Mouse (Mus musculus) intestine, embryonic 14.5 days (tissue): ENCODE results near the gene Psd. TPM values are rescaled to one million over a fixed set of nuclear protein-coding genes. Genes with fewer than 3 reads are reported as not detected.

Experiments
- ATAC-seq: fragments of 200-750 bp; cut with Nextera tagmentation; replicated peaks from 2 replicates; pipeline ENCODE4 v1.8.0; 2017; ENCODE audit warnings: low read depth, moderate number of reproducible peaks, moderate TSS enrichment, moderate library complexity; ENCODE audit not compliant: low FRiP score, low TSS enrichment
- DNase-seq: peaks from one replicate; pipeline ENCODE4 v3.0.0-alpha.2; 2018; ENCODE audit warnings: low spot score
- H3K27ac ChIP-seq: fragments of 300-500 bp; sonication (generic); 2 replicates; pipeline ENCODE4 v1.5.1; 2014; ENCODE audit warnings: low read depth, mild to moderate bottlenecking, control low read depth
- H3K27me3 ChIP-seq: fragments of 300-500 bp; sonication (generic); replicated peaks from 2 replicates; pipeline ENCODE4 v1.6.1; 2014; ENCODE audit warnings: low read length, control low read depth; ENCODE audit not compliant: control insufficient read depth, insufficient read depth
- H3K36me3 ChIP-seq: fragments of 300-500 bp; sonication (generic); 2 replicates; pipeline ENCODE4 v1.6.1; 2014; ENCODE audit warnings: low read length, control low read depth; ENCODE audit not compliant: control insufficient read depth, insufficient read depth
- H3K4me1 ChIP-seq: fragments of 300-500 bp; sonication (generic); replicated peaks from 2 replicates; pipeline ENCODE4 v1.6.1; 2014; ENCODE audit warnings: low read length, control low read depth, mixed read lengths; ENCODE audit not compliant: control insufficient read depth, insufficient read depth
- H3K4me2 ChIP-seq: fragments of 300-500 bp; sonication (generic); 2 replicates; pipeline ENCODE4 v1.6.1; 2014; ENCODE audit warnings: low read length
- H3K4me3 ChIP-seq: fragments of 300-500 bp; sonication (generic); 2 replicates; pipeline ENCODE4 v1.5.1; 2014; ENCODE audit warnings: low read depth, low read length, control low read depth, mixed read lengths
- H3K9ac ChIP-seq: fragments of 300-500 bp; sonication (generic); 2 replicates; pipeline ENCODE4 v1.6.1; 2014; ENCODE audit warnings: mild to moderate bottlenecking, low read length
- H3K9me3 ChIP-seq: fragments of 300-500 bp; sonication (generic); 2 replicates; pipeline ENCODE4 v1.6.1; 2016; ENCODE audit warnings: low read length, control low read depth; ENCODE audit not compliant: control insufficient read depth
- WGBS: fragments of 180-500 bp; shearing (Covaris S2); extraction: QIAGEN DNeasy Blood & Tissue Kit; methylation state at CpG from one replicate; pipeline ENCODE4 v1.1.7; 2014; 5-methylcytosine and 5-hydroxymethylcytosine counted together
- polyA plus RNA-seq: library from polyadenylated mRNA; unstranded; fragments of >200 nt; fragmentation: Nextera tagmentation; extraction: Ambion mirVana; gene quantifications from 2 replicates; pipeline ENCODE4 v1.2.1, GENCODE M21; 2014

Gene Psd
- polyA plus RNA-seq, 1 experiment from 2014 or later, result 43.9 TPM

GRCm38 (mm10) chr19:46318586-46319378, 8.2 kb downstream of the Psd start:
- ATAC-seq (no peak), DNase-seq (peak; percentile 77)
- Histone ChIP-seq H3K4me2 (peak overlapping the region; percentile 61), H3K27me3 (peaks cover 52% of the 10 kb centered on the region), H3K9me3 (no peaks in the 10 kb centered on the region), H3K9ac (peak overlapping the region; percentile 16; the same call in 1 of the 2 replicates), H3K4me3 (peak overlapping the region; percentile 66), H3K36me3 (no peaks in the 10 kb centered on the region), H3K27ac (peak overlapping the region; percentile 90), H3K4me1 (peaks cover 59% of the 10 kb centered on the region)
- 13% methylated on average over 16 of the region's 16 CpGs for WGBS

- peak overlapping the region; percentile 76 for H3K9ac ChIP-seq
- H3K27me3 ChIP-seq, result peaks cover 45% of the 10 kb centered on the region
- H3K4me3 ChIP-seq, result peak overlapping the region; percentile 66
- H3K27ac ChIP-seq, result peak overlapping the region; percentile 90
- under 1% methylated on average over 35 of the region's 42 CpGs for WGBS
- ATAC-seq (peak; percentile 17; the same call in 1 of the 2 replicates), DNase-seq (no peak)
- H3K9me3 ChIP-seq, result no peaks in the 10 kb centered on the region
- H3K4me1 ChIP-seq, result peaks cover 59% of the 10 kb centered on the region
- H3K4me2 ChIP-seq, result peak overlapping the region; percentile 61
- H3K36me3 ChIP-seq, result peaks cover 2% of the 10 kb centered on the region; the same call in 1 of the 2 replicates
Observed at GRCm38 (mm10) chr19:46318031-46318471, 8.9 kb downstream of the Psd start.

- H3K9ac ChIP-seq, result peak overlapping the region; percentile 76
- H3K9me3 ChIP-seq, result no peaks in the 10 kb centered on the region
- H3K27ac ChIP-seq, result peak overlapping the region; percentile 90
- peak overlapping the region; percentile 66 for H3K4me3 ChIP-seq
- H3K4me2 ChIP-seq, result peak overlapping the region; percentile 61
- peaks cover 45% of the 10 kb centered on the region for H3K27me3 ChIP-seq
- WGBS, result 2% methylated on average over 47 of the region's 48 CpGs
- ATAC-seq (peak; percentile 2; the same call in 1 of the 2 replicates), DNase-seq (no peak)
- H3K36me3 ChIP-seq, result peaks cover 3% of the 10 kb centered on the region; the same call in 1 of the 2 replicates
- peaks cover 59% of the 10 kb centered on the region for H3K4me1 ChIP-seq
Observed at GRCm38 (mm10) chr19:46317546-46317885, 9.4 kb downstream of the Psd start.

GRCm38 (mm10) chr19:46316846-46317545, 10.0 kb downstream of the Psd start:
- ATAC-seq, result no peak
- 15% methylated on average over 15 of the region's 15 CpGs for WGBS
- H3K27me3 ChIP-seq, result peaks cover 45% of the 10 kb centered on the region

GRCm38 (mm10) chr19:46315752-46316610, 11.0 kb downstream of the Psd start:
- H3K9ac ChIP-seq, result peak overlapping the region; percentile 76
- H3K9me3 ChIP-seq, result no peaks in the 10 kb centered on the region
- H3K27ac ChIP-seq, result peak overlapping the region; percentile 90
- H3K36me3 ChIP-seq, result peaks cover 16% of the 10 kb centered on the region
- DNase-seq (no peak), ATAC-seq (peak; percentile 67)
- peak overlapping the region; percentile 61 for H3K4me2 ChIP-seq
- WGBS, result 19% methylated on average over 12 of the region's 12 CpGs
- peak overlapping the region; percentile 66 for H3K4me3 ChIP-seq
- peaks cover 48% of the 10 kb centered on the region for H3K4me1 ChIP-seq
- peaks cover 45% of the 10 kb centered on the region for H3K27me3 ChIP-seq

More at GRCm38 (mm10) chr19:46316846-46317545, 10.0 kb downstream of the Psd start:
- no peaks in the 10 kb centered on the region for H3K9me3 ChIP-seq
- H3K27ac ChIP-seq, result peak overlapping the region; percentile 90
- peak overlapping the region; percentile 66 for H3K4me3 ChIP-seq
- H3K4me2 ChIP-seq, result peak overlapping the region; percentile 61
- no peak for DNase-seq
- H3K9ac ChIP-seq, result peak overlapping the region; percentile 76
- H3K36me3 ChIP-seq, result peaks cover 7% of the 10 kb centered on the region; the same call in 1 of the 2 replicates
- peaks cover 58% of the 10 kb centered on the region for H3K4me1 ChIP-seq

GRCm38 (mm10) chr19:46314872-46315742, 11.8 kb downstream of the Psd start:
- Histone ChIP-seq H3K4me2 (peak overlapping the region; percentile 61), H3K9me3 (no peaks in the 10 kb centered on the region), H3K27me3 (peaks cover 38% of the 10 kb centered on the region), H3K9ac (peak overlapping the region; percentile 29), H3K27ac (peak overlapping the region; percentile 90), H3K36me3 (peaks cover 24% of the 10 kb centered on the region), H3K4me1 (peaks cover 48% of the 10 kb centered on the region), H3K4me3 (peak overlapping the region; percentile 13; the same call in 1 of the 2 replicates)
- WGBS, result 15% methylated on average over 14 of the region's 14 CpGs
- peak; percentile 69 for DNase-seq
- ATAC-seq, result no peak

- ATAC-seq (no peak), DNase-seq (no peak)
- Histone ChIP-seq H3K27ac (peak overlapping the region; percentile 90; the same call in 1 of the 2 replicates), H3K27me3 (peaks cover 34% of the 10 kb centered on the region), H3K4me2 (peak overlapping the region; percentile 61), H3K9ac (peak overlapping the region; percentile 29), H3K4me3 (no peak overlapping the region; the same call in 1 of the 2 replicates), H3K4me1 (peaks cover 42% of the 10 kb centered on the region), H3K9me3 (no peaks in the 10 kb centered on the region), H3K36me3 (peaks cover 28% of the 10 kb centered on the region)
- WGBS, result 21% methylated on average over 18 of the region's 18 CpGs
Observed at GRCm38 (mm10) chr19:46314151-46314601, 12.8 kb downstream of the Psd start.
